Mouse (Mus musculus) cerebellum, adult 11 months (tissue): ENCODE results near the gene Cib1.

Source experiments
- DNase-seq: peaks from one replicate; pipeline ENCODE4 v3.0.0; 2022

The Cib1 gene

GRCm38 (mm10) chr7:80232489-80233029 lies at the start of gene Cib1, which contains the start of gene Gdpgp1:
Gene Cib1 (minus strand): TSS chr7:80232813.
Gene Gdpgp1 (plus strand): TSS chr7:80232865.
- DNase-seq = peak; percentile 92

- DNase-seq = no peak
Measured at GRCm38 (mm10) chr7:80281646-80282045, 49.0 kb upstream of the Cib1 start.

GRCm38 (mm10) chr7:80280998-80281397 lies 48.4 kb upstream of the Cib1 start:
- DNase-seq = no peak

GRCm38 (mm10) chr7:80280032-80280431 lies 47.4 kb upstream of the Cib1 start:
- no peak for DNase-seq

- DNase-seq = no peak
Measured at GRCm38 (mm10) chr7:80276374-80276773, 43.8 kb upstream of the Cib1 start.

GRCm38 (mm10) chr7:80273456-80273855 lies 40.8 kb upstream of the Cib1 start:
- DNase-seq = no peak

- no peak for DNase-seq
Measured at GRCm38 (mm10) chr7:80269751-80270255, 37.2 kb upstream of the Cib1 start.

- DNase-seq = peak; percentile 93
Measured at GRCm38 (mm10) chr7:80268897-80269750, 36.5 kb upstream of the Cib1 start, which contains the start of gene Vps33b. Gene Vps33b (plus strand): TSS chr7:80269649.

- DNase-seq = no peak
Measured at GRCm38 (mm10) chr7:80267764-80268163, 35.2 kb upstream of the Cib1 start.

GRCm38 (mm10) chr7:80264606-80265005 lies 32.0 kb upstream of the Cib1 start:
- no peak for DNase-seq

GRCm38 (mm10) chr7:80261372-80261990 lies 28.9 kb upstream of the Cib1 start:
- DNase-seq = no peak

GRCm38 (mm10) chr7:80260625-80261371 lies 28.2 kb upstream of the Cib1 start, which contains the start of gene Ngrn:
Gene Ngrn (plus strand): TSS chr7:80261215.
- DNase-seq = peak; percentile 73

GRCm38 (mm10) chr7:80257706-80258105 lies 25.1 kb upstream of the Cib1 start:
- no peak for DNase-seq

- no peak for DNase-seq
Measured at GRCm38 (mm10) chr7:80255981-80256380, 23.4 kb upstream of the Cib1 start.

- DNase-seq = no peak
Measured at GRCm38 (mm10) chr7:80252886-80253285, 20.3 kb upstream of the Cib1 start.

- no peak for DNase-seq
Measured at GRCm38 (mm10) chr7:80252437-80252836, 19.8 kb upstream of the Cib1 start.

GRCm38 (mm10) chr7:80246859-80247258 lies 14.2 kb upstream of the Cib1 start:
- DNase-seq = no peak

GRCm38 (mm10) chr7:80246148-80246721 lies 13.6 kb upstream of the Cib1 start, which contains the start of gene Ttll13:
Gene Ttll13 (plus strand): TSS chr7:80246376.
- DNase-seq = peak; percentile 95

- DNase-seq = no peak
Measured at GRCm38 (mm10) chr7:80244851-80245250, 12.2 kb upstream of the Cib1 start.

- DNase-seq = no peak
Measured at GRCm38 (mm10) chr7:80241661-80242060, 9.0 kb upstream of the Cib1 start.

GRCm38 (mm10) chr7:80238542-80238941 lies 5.9 kb upstream of the Cib1 start:
- DNase-seq = no peak

GRCm38 (mm10) chr7:80233799-80234198 lies 1.2 kb upstream of the Cib1 start:
- DNase-seq = no peak
